Mouse (Mus musculus): ENCODE results near the gene Tcp10b.
"Not testable (repeated sequence)": the region's sequence is repeated elsewhere in the genome, so short reads cannot be mapped to it uniquely, and the experiment has no call there.

The Tcp10b gene

GRCm38 (mm10) chr17:13060804-13061203 is at the start of gene Tcp10b:
Gene Tcp10b, plus strand, starts transcription at chr17:13061104.
- DNase-seq = not testable (repeated sequence)

GRCm38 (mm10) chr17:13013316-13013715 is 47.6 kb upstream of the Tcp10b start:
- no peak for DNase-seq

- not testable (repeated sequence) for DNase-seq
Observed at GRCm38 (mm10) chr17:13036627-13037192, 24.2 kb upstream of the Tcp10b start.

GRCm38 (mm10) chr17:13043846-13044673 is 16.8 kb upstream of the Tcp10b start:
- DNase-seq = peak; percentile 36

- not testable (repeated sequence) for DNase-seq
Observed at GRCm38 (mm10) chr17:13052124-13052813, 8.6 kb upstream of the Tcp10b start, which contains the start of gene Gpr31b. Gene Gpr31b, minus strand, starts transcription at chr17:13052296.

GRCm38 (mm10) chr17:13062882-13063281 is 2.0 kb downstream of the Tcp10b start:
- not testable (repeated sequence) for DNase-seq

GRCm38 (mm10) chr17:13067864-13068385 is 7.0 kb downstream of the Tcp10b start:
- not testable (repeated sequence) for DNase-seq

GRCm38 (mm10) chr17:13069227-13069626 is 8.3 kb downstream of the Tcp10b start:
- not testable (repeated sequence) for DNase-seq

GRCm38 (mm10) chr17:13091510-13091909 is 30.6 kb downstream of the Tcp10b start:
- DNase-seq = not testable (repeated sequence)

GRCm38 (mm10) chr17:13092100-13092764 is 31.3 kb downstream of the Tcp10b start:
- DNase-seq = not testable (repeated sequence)

GRCm38 (mm10) chr17:13092960-13093359 is 32.1 kb downstream of the Tcp10b start:
- DNase-seq = not testable (repeated sequence)

GRCm38 (mm10) chr17:13106563-13106962 is 45.7 kb downstream of the Tcp10b start:
- peak; percentile 43 for DNase-seq

- not testable (repeated sequence) for DNase-seq
Observed at GRCm38 (mm10) chr17:13112504-13113291, 51.8 kb downstream of the Tcp10b start.

GRCm38 (mm10) chr17:13123308-13124038 is 62.6 kb downstream of the Tcp10b start:
- not testable (repeated sequence) for DNase-seq

GRCm38 (mm10) chr17:13124241-13124640 is 63.3 kb downstream of the Tcp10b start:
- DNase-seq = not testable (repeated sequence)

GRCm38 (mm10) chr17:13129324-13129723 is 68.4 kb downstream of the Tcp10b start:
- DNase-seq = not testable (repeated sequence)

GRCm38 (mm10) chr17:13129737-13130465 is 69.0 kb downstream of the Tcp10b start:
- not testable (repeated sequence) for DNase-seq

- DNase-seq = not testable (repeated sequence)
Observed at GRCm38 (mm10) chr17:13131710-13132109, 70.8 kb downstream of the Tcp10b start, which contains the start of gene Unc93a. Gene Unc93a, minus strand, starts transcription at chr17:13131810.

All from right cerebral cortex, postnatal 14 days (tissue).